Mouse (Mus musculus) stomach, postnatal 0 days (tissue): ENCODE measurements around the gene Ripply3. TPM values are rescaled to one million over a fixed set of nuclear protein-coding genes. Genes with fewer than 3 reads are reported as not detected.

Experiments
- ATAC-seq: fragments of 200-750 bp; cut with Nextera tagmentation; 2 replicates; pipeline ENCODE4 v1.8.0; 2017; ENCODE audit not compliant: low FRiP score, low TSS enrichment
- DNase-seq: peaks from one replicate; pipeline ENCODE4 v3.0.0-alpha.2; 2016; ENCODE audit warnings: low spot score
- H3K27ac ChIP-seq: fragments of 300-500 bp; sonication (generic); replicated peaks from 2 replicates; pipeline ENCODE4 v1.5.1; 2014; ENCODE audit warnings: mild to moderate bottlenecking, control low read depth
- H3K27me3 ChIP-seq: fragments of 300-500 bp; sonication (generic); 2 replicates; pipeline ENCODE4 v1.6.1; 2014; ENCODE audit warnings: low read length; ENCODE audit not compliant: control insufficient read depth, insufficient read depth
- H3K36me3 ChIP-seq: fragments of 300-500 bp; sonication (generic); 2 replicates; pipeline ENCODE4 v1.6.1; 2014; ENCODE audit warnings: low read length, mixed read lengths; ENCODE audit not compliant: control insufficient read depth, insufficient read depth
- H3K4me1 ChIP-seq: fragments of 300-500 bp; sonication (generic); replicated peaks from 2 replicates; pipeline ENCODE4 v1.6.1; 2014; ENCODE audit warnings: antibody characterized with exemption; ENCODE audit not compliant: control insufficient read depth, insufficient read depth
- H3K4me2 ChIP-seq: fragments of 300-500 bp; sonication (generic); replicated peaks from 2 replicates; pipeline ENCODE4 v1.6.1; 2014; ENCODE audit warnings: low read depth, mild to moderate bottlenecking, control low read depth, moderate library complexity
- H3K4me3 ChIP-seq: fragments of 300-500 bp; sonication (generic); 2 replicates; pipeline ENCODE4 v1.5.1; 2014; ENCODE audit warnings: low read depth, low read length, control low read depth
- H3K9ac ChIP-seq: fragments of 300-500 bp; sonication (generic); 2 replicates; pipeline ENCODE4 v1.6.1; 2014; ENCODE audit warnings: mild to moderate bottlenecking, low read length, control low read depth, mixed read lengths
- H3K9me3 ChIP-seq: fragments of 300-500 bp; sonication (generic); 2 replicates; pipeline ENCODE4 v1.6.1; 2016; ENCODE audit warnings: low read length; ENCODE audit not compliant: control insufficient read depth
- CTCF ChIP-seq: IDR thresholded peaks from 2 replicates; pipeline ENCODE4 v1.5.1; 2016; ENCODE audit warnings: antibody characterized with exemption, low read depth, mild to moderate bottlenecking, moderate library complexity
- EP300 ChIP-seq: optimal IDR thresholded peaks from 2 replicates; pipeline ENCODE3; 2016; ENCODE audit warnings: antibody characterized with exemption
- WGBS: fragments of 180-500 bp; shearing (Covaris S2); extraction: QIAGEN DNeasy Blood & Tissue Kit; methylation state at CpG from one replicate; pipeline ENCODE4 v1.1.7; 2014; 5-methylcytosine and 5-hydroxymethylcytosine counted together
- polyA plus RNA-seq: library from polyadenylated mRNA; unstranded; fragments of >200 nt; fragmentation: Nextera tagmentation; extraction: Ambion mirVana; gene quantifications from 2 replicates; pipeline ENCODE4 v1.2.1, GENCODE M21; 2015

Ripply3 gene
- 9.7 and 10.0 TPM in 2 replicates for polyA plus RNA-seq

GRCm38 (mm10) chr16:94327781-94328711 lies at the start of gene Ripply3:
Gene Ripply3 (plus strand): TSS chr16:94328420.
- H3K4me1 ChIP-seq = no peaks in the 10 kb centered on the region
- no peaks in the 10 kb centered on the region for H3K36me3 ChIP-seq
- H3K27me3 ChIP-seq = no peaks in the 10 kb centered on the region
- DNase-seq (peak; percentile 71), ATAC-seq (peak; percentile 65)
- peak within 1 kb of the TSS; percentile 62 for H3K4me3 ChIP-seq
- peak within 1 kb of the TSS; percentile 94 for H3K4me2 ChIP-seq
- no peak for TF ChIP-seq EP300
- no peak for TF ChIP-seq CTCF
- WGBS = under 1% methylated on average over 63 of the region's 63 CpGs
- peak within 1 kb of the TSS; percentile 35; the same call in 1 of the 2 replicates for H3K27ac ChIP-seq
- peak within 1 kb of the TSS; percentile 69 for H3K9ac ChIP-seq
- H3K9me3 ChIP-seq = no peaks in the 10 kb centered on the region

- H3K4me1 ChIP-seq = no peaks in the 10 kb centered on the region
Measured at GRCm38 (mm10) chr16:94283972-94284371, 44.2 kb upstream of the Ripply3 start.

GRCm38 (mm10) chr16:94287826-94288225 lies 40.4 kb upstream of the Ripply3 start:
- H3K4me2 ChIP-seq = no peak overlapping the region
- TF ChIP-seq EP300 (no peak), CTCF (no peak)

More at GRCm38 (mm10) chr16:94283972-94284371, 44.2 kb upstream of the Ripply3 start:
- ATAC-seq = no peak
- whole genome bisulfite sequencing = 85% methylated on average over 3 of the region's 3 CpGs
- H3K27ac ChIP-seq = no peak overlapping the region
- H3K4me2 ChIP-seq = no peak overlapping the region
- H3K9me3 ChIP-seq = no peaks in the 10 kb centered on the region
- H3K36me3 ChIP-seq = peaks cover 2% of the 10 kb centered on the region; the same call in 1 of the 2 replicates
- H3K4me3 ChIP-seq = no peak overlapping the region
- H3K9ac ChIP-seq = no peak overlapping the region
- H3K27me3 ChIP-seq = no peaks in the 10 kb centered on the region
- no peak for DNase-seq
- TF ChIP-seq EP300 = no peak

GRCm38 (mm10) chr16:94289138-94290072 lies 38.8 kb upstream of the Ripply3 start:
- 7% methylated on average over 39 of the region's 39 CpGs for WGBS
- Histone ChIP-seq H3K36me3 (no peaks in the 10 kb centered on the region), H3K4me3 (peak overlapping the region; percentile 83), H3K27me3 (no peaks in the 10 kb centered on the region), H3K9ac (peak overlapping the region; percentile 78), H3K27ac (peak overlapping the region; percentile 73), H3K4me1 (no peaks in the 10 kb centered on the region), H3K9me3 (no peaks in the 10 kb centered on the region), H3K4me2 (peak overlapping the region; percentile 99)
- peak; percentile 25 for ATAC-seq
- no peak for TF ChIP-seq EP300
- TF ChIP-seq CTCF = peak; percentile 56
- DNase-seq = no peak

More at GRCm38 (mm10) chr16:94287826-94288225, 40.4 kb upstream of the Ripply3 start:
- Histone ChIP-seq H3K27me3 (no peaks in the 10 kb centered on the region), H3K36me3 (no peaks in the 10 kb centered on the region), H3K27ac (0 out of 2 replicates have a peak overlapping the region, but pooled peaks have one; percentile 8), H3K4me3 (no peak overlapping the region), H3K9ac (no peak overlapping the region), H3K9me3 (no peaks in the 10 kb centered on the region), H3K4me1 (no peaks in the 10 kb centered on the region)
- WGBS = 56% methylated on average over 9 of the region's 9 CpGs
- DNase-seq (peak; percentile 76), ATAC-seq (peak; percentile 50)

- no peaks in the 10 kb centered on the region for H3K27me3 ChIP-seq
- TF ChIP-seq CTCF (no peak), EP300 (no peak)
- H3K4me1 ChIP-seq = no peaks in the 10 kb centered on the region
- no peaks in the 10 kb centered on the region for H3K9me3 ChIP-seq
- H3K27ac ChIP-seq = peak overlapping the region; percentile 73
- WGBS = 4% methylated on average over 51 of the region's 52 CpGs
- H3K36me3 ChIP-seq = no peaks in the 10 kb centered on the region
- DNase-seq = peak; percentile 92
- peak; percentile 94 for ATAC-seq
- H3K4me3 ChIP-seq = peak overlapping the region; percentile 83
- peak overlapping the region; percentile 99 for H3K4me2 ChIP-seq
- H3K9ac ChIP-seq = peak overlapping the region; percentile 78
Measured at GRCm38 (mm10) chr16:94290073-94290999, 37.9 kb upstream of the Ripply3 start.
